Mouse (Mus musculus): ENCODE results near the gene Cacna2d1. TPM values are rescaled to one million over a fixed set of nuclear protein-coding genes. Genes with fewer than 3 reads are reported as not detected.
A peak's percentile ranks its signal among the peaks of the same experiment; 100 is the strongest.

The Cacna2d1 gene
- polyA plus RNA-seq, 1 experiment from 2014 or later, result 15.0 TPM

- no peaks in the 10 kb centered on the region for H3K9me3 ChIP-seq
- H3K36me3 ChIP-seq, result no peaks in the 10 kb centered on the region
- no peaks in the 10 kb centered on the region for H3K4me1 ChIP-seq (replicated peaks)
- 74% methylated on average over 4 of the region's 4 CpGs for WGBS
- DNase-seq (ENCODE audit: low spot score), result no peak
- H3K4me3 ChIP-seq, result no peak overlapping the region
- H3K27me3 ChIP-seq (ENCODE audit: insufficient read depth, poor library complexity, severe bottlenecking), result no peaks in the 10 kb centered on the region
- H3K27ac ChIP-seq, result no peak overlapping the region
Measured at GRCm38 (mm10) chr5:16293825-16294224, 359.3 kb downstream of the Cacna2d1 start.

DNA sequence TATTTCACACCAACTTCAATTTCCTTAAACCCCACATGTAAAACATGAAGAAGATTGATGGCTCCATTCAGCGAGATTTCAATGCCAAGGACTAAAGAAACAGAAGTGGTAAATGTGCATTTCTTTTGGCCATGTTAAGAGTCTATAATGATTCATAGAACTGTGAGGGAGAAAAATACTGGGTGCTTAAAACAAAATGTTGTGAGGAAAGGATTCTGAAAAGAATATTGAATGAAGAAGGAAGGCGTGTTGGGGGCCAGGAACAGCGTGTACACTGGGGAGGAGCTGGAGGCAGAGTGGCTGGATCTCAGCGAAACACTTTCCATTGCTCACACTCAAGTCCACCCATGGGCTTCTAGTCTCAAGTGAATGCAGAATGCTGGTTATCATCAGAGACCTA, 360.2 kb downstream of the Cacna2d1 start:
- Histone ChIP-seq H3K9me3 (no peaks in the 10 kb centered on the region), H3K27ac (no peak overlapping the region), H3K27me3 (ENCODE audit: insufficient read depth, poor library complexity, severe bottlenecking) (no peaks in the 10 kb centered on the region), H3K4me3 (no peak overlapping the region), H3K4me1 (replicated peaks) (no peaks in the 10 kb centered on the region), H3K36me3 (no peaks in the 10 kb centered on the region)
- 79% methylated on average over 4 of the region's 4 CpGs for WGBS
- DNase-seq (ENCODE audit: low spot score), result no peak

DNA sequence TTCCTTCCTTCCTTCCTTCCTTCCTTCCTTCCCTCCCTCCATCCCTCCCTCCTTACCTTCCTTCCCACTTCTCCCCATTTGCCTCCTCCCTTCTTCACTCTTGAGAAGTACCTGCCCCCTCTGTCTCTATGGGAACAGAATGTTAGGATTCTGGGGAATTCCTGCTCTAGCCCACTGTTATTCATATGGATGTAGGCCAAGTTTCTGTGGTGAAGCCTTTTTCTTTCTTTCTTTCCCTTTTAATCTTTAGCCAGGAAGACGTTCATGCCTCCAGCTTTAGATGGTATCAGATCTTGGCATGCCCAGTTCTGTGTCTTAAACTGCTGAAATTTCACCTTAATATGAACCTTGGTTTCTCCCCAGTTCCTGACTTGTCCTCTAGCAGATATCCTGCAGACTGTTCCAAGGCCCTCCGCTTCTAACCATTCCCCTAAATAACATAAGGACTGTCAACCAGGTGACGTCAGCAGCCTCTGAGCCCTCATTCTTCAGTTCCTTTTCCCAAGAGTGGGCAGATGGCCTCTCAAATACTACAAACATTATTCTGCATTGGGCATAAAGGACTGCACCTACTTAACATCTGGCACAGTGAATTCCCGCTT, 362.8 kb downstream of the Cacna2d1 start:
- H3K4me3 ChIP-seq, result no peak overlapping the region
- no peak overlapping the region for H3K27ac ChIP-seq
- no peaks in the 10 kb centered on the region for H3K9me3 ChIP-seq
- no peaks in the 10 kb centered on the region for H3K27me3 ChIP-seq (ENCODE audit: insufficient read depth, poor library complexity, severe bottlenecking)
- WGBS, result 79% methylated on average over 4 of the region's 4 CpGs
- DNase-seq (ENCODE audit: low spot score), result no peak
- no peaks in the 10 kb centered on the region for H3K4me1 ChIP-seq (replicated peaks)
- H3K36me3 ChIP-seq, result no peaks in the 10 kb centered on the region

- Histone ChIP-seq H3K36me3 (no peaks in the 10 kb centered on the region), H3K27me3 (ENCODE audit: insufficient read depth, poor library complexity, severe bottlenecking) (no peaks in the 10 kb centered on the region), H3K9me3 (no peaks in the 10 kb centered on the region), H3K4me1 (replicated peaks) (no peaks in the 10 kb centered on the region), H3K27ac (no peak overlapping the region), H3K4me3 (no peak overlapping the region)
- no peak for DNase-seq (ENCODE audit: low spot score)
- WGBS, result 87% methylated on average over 6 of the region's 6 CpGs
Measured at GRCm38 (mm10) chr5:16299631-16300030, 365.1 kb downstream of the Cacna2d1 start.

DNA sequence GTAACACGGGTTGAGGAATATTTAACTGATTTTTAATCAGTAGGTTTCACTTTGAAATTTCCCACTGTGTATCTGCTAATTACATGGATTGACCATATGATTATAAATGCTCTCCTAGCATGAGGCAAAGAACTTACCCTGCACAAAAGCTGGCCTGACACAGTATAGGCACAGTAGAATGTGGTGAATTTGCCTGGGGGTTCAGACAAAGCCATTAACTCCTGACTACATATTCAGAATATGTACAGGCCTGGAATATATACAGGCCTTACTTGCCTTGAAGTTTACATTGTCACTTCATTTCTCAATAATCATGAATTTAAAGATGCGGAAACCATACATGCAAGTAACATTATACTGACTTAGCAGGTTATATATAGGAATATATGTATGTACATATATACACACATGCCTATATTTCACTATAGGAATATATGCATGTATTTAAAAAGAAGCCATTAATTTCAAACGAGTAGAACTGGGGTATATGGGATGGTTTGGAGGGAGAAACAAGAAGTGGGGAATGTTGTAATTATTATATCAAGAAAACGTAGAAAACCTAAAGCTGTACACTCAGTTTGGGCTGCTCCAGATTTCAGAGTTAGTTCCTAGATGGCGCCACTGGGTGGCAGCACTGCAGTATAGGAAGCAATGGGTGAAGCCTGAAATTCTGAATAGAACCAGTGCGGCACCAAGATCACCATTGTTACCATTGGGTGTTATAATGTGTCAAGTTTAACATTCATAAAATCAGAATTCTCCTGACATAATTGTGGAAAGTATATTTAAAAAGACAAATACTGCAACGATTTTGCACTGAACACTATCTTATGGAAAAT, 374.9 kb downstream of the Cacna2d1 start:
- 46% methylated on average over 7 of the region's 7 CpGs for WGBS
- Histone ChIP-seq H3K9me3 (no peaks in the 10 kb centered on the region), H3K36me3 (no peaks in the 10 kb centered on the region), H3K27me3 (ENCODE audit: insufficient read depth, poor library complexity, severe bottlenecking) (no peaks in the 10 kb centered on the region), H3K27ac (no peak overlapping the region), H3K4me3 (no peak overlapping the region), H3K4me1 (replicated peaks) (no peaks in the 10 kb centered on the region)
- DNase-seq (ENCODE audit: low spot score), result peak; percentile 67

- H3K4me1 ChIP-seq (replicated peaks), result no peaks in the 10 kb centered on the region
- no peaks in the 10 kb centered on the region for H3K27me3 ChIP-seq (ENCODE audit: insufficient read depth, poor library complexity, severe bottlenecking)
- H3K9me3 ChIP-seq, result no peaks in the 10 kb centered on the region
- no peaks in the 10 kb centered on the region for H3K36me3 ChIP-seq
- no peak overlapping the region for H3K4me3 ChIP-seq
- H3K27ac ChIP-seq, result no peak overlapping the region
- WGBS, result 93% methylated on average over 5 of the region's 5 CpGs
- no peak for DNase-seq (ENCODE audit: low spot score)
Measured at GRCm38 (mm10) chr5:16314242-16314641, 379.8 kb downstream of the Cacna2d1 start.

GRCm38 (mm10) chr5:16315983-16316390, 381.5 kb downstream of the Cacna2d1 start:
- H3K4me1 ChIP-seq (replicated peaks), result no peaks in the 10 kb centered on the region
- H3K9me3 ChIP-seq, result no peaks in the 10 kb centered on the region
- DNase-seq (ENCODE audit: low spot score), result no peak
- H3K36me3 ChIP-seq, result no peaks in the 10 kb centered on the region
- H3K27me3 ChIP-seq (ENCODE audit: insufficient read depth, poor library complexity, severe bottlenecking), result no peaks in the 10 kb centered on the region
- no peak overlapping the region for H3K4me3 ChIP-seq
- H3K27ac ChIP-seq, result no peak overlapping the region

DNA sequence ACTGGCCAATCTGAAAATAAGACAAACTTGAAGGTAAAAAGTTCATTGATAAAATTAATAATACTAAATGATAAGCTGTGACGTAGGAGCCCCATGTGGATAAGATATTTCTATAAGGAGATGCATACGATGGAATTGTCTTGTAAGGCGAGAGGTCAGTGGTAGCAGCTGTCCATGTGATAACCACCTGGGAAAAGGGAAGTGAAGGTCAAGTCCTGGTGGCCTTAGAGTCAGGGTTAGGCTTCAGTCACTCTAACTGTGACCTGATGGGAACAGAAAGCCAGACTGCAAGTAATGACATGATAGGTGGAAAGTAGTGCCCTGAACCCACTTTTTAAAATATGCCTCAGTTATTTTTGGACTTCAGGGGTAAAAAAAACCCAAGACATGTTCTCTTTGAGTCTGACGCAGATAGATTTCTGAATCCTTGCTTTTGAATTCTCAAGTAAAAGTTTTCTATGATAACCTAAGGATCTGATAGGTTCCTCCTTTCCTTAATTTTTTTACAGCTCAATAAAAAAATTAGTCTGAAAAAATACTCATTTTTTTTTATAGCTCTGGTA, 383.3 kb downstream of the Cacna2d1 start:
- Histone ChIP-seq H3K27ac (no peak overlapping the region), H3K4me1 (replicated peaks) (no peaks in the 10 kb centered on the region), H3K9me3 (no peaks in the 10 kb centered on the region), H3K4me3 (no peak overlapping the region), H3K36me3 (no peaks in the 10 kb centered on the region), H3K27me3 (ENCODE audit: insufficient read depth, poor library complexity, severe bottlenecking) (no peaks in the 10 kb centered on the region)
- WGBS, result 78% methylated on average over 4 of the region's 4 CpGs
- no peak for DNase-seq (ENCODE audit: low spot score)

DNA sequence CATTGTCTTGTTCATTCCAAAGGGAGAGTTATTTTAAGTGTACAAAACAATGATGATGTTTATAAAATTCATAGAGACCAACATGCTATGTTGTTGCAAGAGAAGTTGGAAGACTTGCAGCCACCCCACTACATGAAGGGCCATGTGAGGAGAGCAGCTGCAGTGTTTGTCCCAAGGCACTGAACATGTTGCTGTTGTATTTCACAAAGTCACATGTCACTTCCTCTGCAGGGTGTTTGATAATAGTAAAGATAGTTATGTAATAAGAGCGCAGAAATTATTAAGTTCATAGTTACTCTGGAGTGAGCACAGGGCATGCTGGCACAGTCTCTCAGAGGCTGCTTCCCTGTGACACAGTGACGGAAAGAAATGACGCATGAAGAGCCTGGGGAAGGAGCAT, 392.1 kb downstream of the Cacna2d1 start:
- DNase-seq (ENCODE audit: low spot score), result no peak
- WGBS, result 84% methylated on average over 3 of the region's 3 CpGs
- H3K27me3 ChIP-seq (ENCODE audit: insufficient read depth, poor library complexity, severe bottlenecking), result no peaks in the 10 kb centered on the region
- no peak overlapping the region for H3K4me3 ChIP-seq
- H3K36me3 ChIP-seq, result no peaks in the 10 kb centered on the region
- no peaks in the 10 kb centered on the region for H3K9me3 ChIP-seq
- no peak overlapping the region for H3K27ac ChIP-seq
- H3K4me1 ChIP-seq (replicated peaks), result no peaks in the 10 kb centered on the region

DNA sequence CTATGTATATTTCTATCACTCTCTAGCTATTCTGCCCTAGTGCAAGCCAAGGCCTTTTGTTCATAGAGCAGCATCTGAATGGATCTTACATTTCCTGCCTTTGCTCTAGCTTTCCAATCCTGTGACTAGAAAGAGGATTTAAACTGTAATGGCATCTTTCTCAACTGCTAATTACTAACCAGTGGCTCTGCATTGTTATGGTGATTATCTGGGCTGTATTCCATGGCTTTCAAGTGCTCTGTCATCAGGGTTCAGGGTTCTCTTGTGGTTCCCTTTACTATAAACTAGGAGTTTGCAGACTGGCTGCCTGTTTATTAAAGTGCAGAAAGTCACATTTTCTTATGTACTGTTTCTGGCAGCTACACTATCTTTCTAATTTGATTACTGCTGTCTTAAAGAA, 410.9 kb downstream of the Cacna2d1 start:
- Histone ChIP-seq H3K36me3 (no peaks in the 10 kb centered on the region), H3K9me3 (no peaks in the 10 kb centered on the region), H3K4me3 (no peak overlapping the region), H3K27me3 (ENCODE audit: insufficient read depth, poor library complexity, severe bottlenecking) (no peaks in the 10 kb centered on the region), H3K4me1 (replicated peaks) (no peaks in the 10 kb centered on the region), H3K27ac (no peak overlapping the region)
- DNase-seq (ENCODE audit: low spot score), result no peak

GRCm38 (mm10) chr5:16355816-16356215, 421.3 kb downstream of the Cacna2d1 start:
- Histone ChIP-seq H3K4me3 (no peak overlapping the region), H3K27ac (no peak overlapping the region), H3K9me3 (no peaks in the 10 kb centered on the region), H3K4me1 (replicated peaks) (no peaks in the 10 kb centered on the region), H3K27me3 (ENCODE audit: insufficient read depth, poor library complexity, severe bottlenecking) (no peaks in the 10 kb centered on the region), H3K36me3 (no peaks in the 10 kb centered on the region)
- DNase-seq (ENCODE audit: low spot score), result no peak
- 89% methylated on average over 3 of the region's 3 CpGs for WGBS

DNA sequence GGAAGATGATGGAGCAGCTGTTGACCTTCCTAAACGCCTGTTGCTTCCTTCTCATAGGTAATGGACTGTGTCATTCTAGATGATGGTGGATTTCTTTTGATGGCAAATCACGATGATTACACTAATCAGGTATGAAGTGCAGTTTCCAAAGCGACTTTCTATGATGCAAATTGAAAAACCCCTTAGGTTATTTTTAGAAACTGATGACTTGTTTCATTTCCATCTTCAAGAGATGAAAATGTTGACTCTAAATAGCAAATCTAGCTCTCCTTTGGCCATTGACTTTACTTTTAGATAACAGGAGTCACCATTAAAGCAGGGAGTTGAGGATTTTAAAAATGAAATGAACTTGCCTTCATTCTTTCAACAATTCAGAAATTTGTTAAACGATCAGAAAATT, 423.2 kb downstream of the Cacna2d1 start:
- H3K4me3 ChIP-seq, result no peak overlapping the region
- no peak for DNase-seq (ENCODE audit: low spot score)
- H3K36me3 ChIP-seq, result no peaks in the 10 kb centered on the region
- H3K27me3 ChIP-seq (ENCODE audit: insufficient read depth, poor library complexity, severe bottlenecking), result no peaks in the 10 kb centered on the region
- no peaks in the 10 kb centered on the region for H3K4me1 ChIP-seq (replicated peaks)
- WGBS, result 83% methylated on average over 4 of the region's 4 CpGs
- H3K9me3 ChIP-seq, result no peaks in the 10 kb centered on the region
- no peak overlapping the region for H3K27ac ChIP-seq

- H3K27ac ChIP-seq, result no peak overlapping the region
- WGBS, result 88% methylated on average over 2 of the region's 2 CpGs
Measured at GRCm38 (mm10) chr5:16362076-16362475, 427.6 kb downstream of the Cacna2d1 start.

More at GRCm38 (mm10) chr5:16362076-16362475, 427.6 kb downstream of the Cacna2d1 start:
- H3K9me3 ChIP-seq, result no peaks in the 10 kb centered on the region
- H3K4me3 ChIP-seq, result no peak overlapping the region
- no peaks in the 10 kb centered on the region for H3K36me3 ChIP-seq
- no peaks in the 10 kb centered on the region for H3K27me3 ChIP-seq (ENCODE audit: insufficient read depth, poor library complexity, severe bottlenecking)
- DNase-seq (ENCODE audit: low spot score), result no peak
- H3K4me1 ChIP-seq (replicated peaks), result no peaks in the 10 kb centered on the region
